Mouse (Mus musculus) left cerebral cortex, postnatal 4 days (tissue): Measurements from ENCODE around the gene Mvp. TPM values are rescaled to one million over a fixed set of nuclear protein-coding genes. Genes with fewer than 3 reads are reported as not detected.

Source experiments
- DNase-seq: peaks from one replicate; pipeline ENCODE4 v3.0.0-alpha.2; 2022
- intact Hi-C: fragments of 180-260 bp; cut with DNase I; formaldehyde crosslinking; loops from one replicate; pipeline ENCODE4 v1.15.1; 2025
- microRNA-seq: library from miRNA; unstranded; fragments of <30 nt; microRNA quantifications from one replicate; pipeline ENCODE4 v1.2.0, GENCODE M21; 2022
- total RNA-seq, 2 experiments: library from RNA; stranded (reverse); gene quantifications; 2 replicates each; pipeline ENCODE4 v1.2.3; 2021

Gene Mvp
- total RNA-seq, 2 experiments from 2014 or later: 5.4 to 6.0 TPM

GRCm38 (mm10) chr7:126951741-126952140 is 62.7 kb downstream of the Mvp start:
- DNase-seq: no peak
- intact Hi-C loops: no loop called here

DNA sequence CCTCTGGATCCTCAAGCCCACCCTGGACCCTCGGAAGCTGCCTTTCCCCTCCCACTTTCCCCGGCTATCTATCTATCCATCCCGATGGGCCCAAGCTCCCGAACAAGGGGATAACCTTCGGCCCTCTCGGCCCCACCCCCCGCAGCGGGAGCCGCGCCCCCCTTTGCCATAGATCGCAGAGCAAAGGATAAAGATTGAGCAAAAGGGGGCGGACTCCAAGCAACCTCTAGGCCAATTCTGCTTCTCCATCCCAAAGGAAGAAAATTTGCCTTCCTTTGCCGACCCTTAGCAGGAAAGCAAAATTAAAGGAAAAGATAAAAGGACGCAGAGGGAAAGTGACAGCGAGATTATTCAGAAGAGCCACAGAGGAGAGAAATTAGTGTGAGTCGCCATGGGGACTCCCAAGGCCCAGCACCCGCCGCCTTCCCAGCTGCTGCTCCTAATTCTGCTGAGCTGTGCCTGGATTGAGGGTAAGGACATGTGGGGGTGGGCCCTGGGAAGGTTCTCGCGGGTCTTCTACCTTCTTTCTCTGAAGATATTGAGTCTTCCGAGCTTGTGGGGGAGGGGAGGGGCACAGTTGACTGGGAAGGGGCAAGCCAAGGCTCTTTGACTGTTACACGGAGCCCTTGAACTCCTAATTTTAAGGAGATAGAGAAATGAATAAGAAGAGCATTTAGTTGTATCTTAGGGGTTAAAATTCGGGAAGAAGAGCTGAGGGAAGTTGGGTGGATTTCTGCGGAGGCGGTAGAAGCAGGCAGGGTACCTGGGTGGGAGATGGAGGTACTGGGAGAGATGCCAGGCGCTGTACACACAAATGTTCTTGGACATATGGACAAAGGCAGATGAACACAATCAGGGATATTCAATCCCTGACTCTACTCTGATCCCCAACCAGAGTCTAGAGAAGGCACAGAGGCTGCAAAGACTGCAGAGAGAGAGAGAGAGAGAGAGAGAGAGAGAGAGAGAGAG is 63.5 kb downstream of the Mvp start:
- peak; percentile 56 for DNase-seq
- intact Hi-C loops: no loop called here

- peak; percentile 86 for DNase-seq
- intact Hi-C loops: loop anchor here (10.0 kb wide), 1 partner anchor 155 kb away; no protein-coding TSS in a partner anchor
These were observed 64.4 kb downstream of the Mvp start, which contains the start of gene Sez6l2 for GRCm38 (mm10) chr7:126949793-126950646. Gene Sez6l2, plus strand, starts transcription at chr7:126950563.

- peak; percentile 71 for DNase-seq
- intact Hi-C loops: loop anchor here (10.0 kb wide), 1 partner anchor 155 kb away; no protein-coding TSS in a partner anchor
These were observed 65.0 kb downstream of the Mvp start, which contains the start of gene Asphd1 for GRCm38 (mm10) chr7:126949403-126949792. Gene Asphd1, minus strand, starts transcription at chr7:126949582.

GRCm38 (mm10) chr7:126948626-126949025 is 65.8 kb downstream of the Mvp start:
- DNase-seq: no peak
- intact Hi-C loops: loop anchor here (10.0 kb wide), 1 partner anchor 156 kb away; no protein-coding TSS in a partner anchor

- intact Hi-C loops: loop anchor here (10.0 kb wide), 1 partner anchor 158 kb away; no protein-coding TSS in a partner anchor
- DNase-seq: peak; percentile 71
These were observed 67.9 kb downstream of the Mvp start for GRCm38 (mm10) chr7:126946530-126946929.

GRCm38 (mm10) chr7:126941801-126942200 is 72.6 kb downstream of the Mvp start:
- intact Hi-C loops: loop anchor here (10.0 kb wide), 1 partner anchor 163 kb away; no protein-coding TSS in a partner anchor
- no peak for DNase-seq

DNA sequence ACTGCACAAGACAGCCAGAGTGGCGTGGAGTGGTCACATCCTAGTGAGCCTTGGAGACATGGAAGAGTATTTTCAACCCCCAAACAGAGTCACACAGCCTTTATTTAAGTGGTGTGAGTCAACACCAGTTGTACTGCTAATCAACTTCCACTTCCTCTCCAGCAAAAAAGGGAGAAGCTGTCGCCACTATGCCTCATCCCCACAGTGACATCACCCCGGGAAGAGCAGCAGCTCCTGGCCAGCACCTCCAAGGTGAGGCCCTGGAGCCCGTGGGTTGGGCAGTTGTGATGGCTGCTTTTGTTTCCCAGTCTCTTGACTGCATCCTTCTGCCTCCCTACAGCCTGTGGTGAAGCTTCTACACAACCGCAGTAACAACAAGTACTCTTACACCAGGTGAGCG is 73.2 kb downstream of the Mvp start:
- DNase-seq: no peak
- intact Hi-C loops: loop anchor here (10.0 kb wide), 1 partner anchor 164 kb away; no protein-coding TSS in a partner anchor

Small RNAs within 50 kb of the gene (microRNA-seq; reads per million reads assigned to microRNA genes)
- not detected for gene Gm44343

Other genes starting within 250 kb of the Mvp start
- gene Gdpd3, start 248.3 kb downstream of the Mvp start, total RNA-seq: 1 to 10 TPM; 5.2 to 5.5 TPM
- gene Ypel3, start 237.7 kb downstream of the Mvp start, total RNA-seq: 100 to 1,000 TPM; 110 to 113 TPM
- gene Tbx6, start 233.1 kb downstream of the Mvp start, total RNA-seq: under 1 TPM; 0.40 to 0.58 TPM
- 10 to 100 TPM; 71.1 to 79.7 TPM for gene Ppp4c, start 222.1 kb downstream of the Mvp start, total RNA-seq
- gene Fam57b, start 217.0 kb downstream of the Mvp start, total RNA-seq: 100 to 1,000 TPM; 165 to 167 TPM
- not detected for gene 4930451I11Rik, start 183.0 kb downstream of the Mvp start, total RNA-seq
- gene Doc2a, start 167.2 kb downstream of the Mvp start, total RNA-seq: 10 to 100 TPM; 74.3 to 84.4 TPM
- 10 to 100 TPM; 31.5 to 41.2 TPM for gene Hirip3, start 152.6 kb downstream of the Mvp start, total RNA-seq
- 10 to 100 TPM; 61.7 to 65.2 TPM for gene Ino80e, start 152.2 kb downstream of the Mvp start, total RNA-seq
- gene Taok2, start 129.9 kb downstream of the Mvp start, total RNA-seq: 100 to 1,000 TPM; 158 to 165 TPM
- 10 to 100 TPM; 19.4 to 20.8 TPM for gene Tmem219, start 91.7 kb downstream of the Mvp start, total RNA-seq
- gene Kctd13, start 85.7 kb downstream of the Mvp start, total RNA-seq: 100 to 1,000 TPM; 151 to 167 TPM
- gene Asphd1, start 65.0 kb downstream of the Mvp start, total RNA-seq: 10 to 100 TPM; 26.5 to 31.9 TPM
- 100 to 1,000 TPM; 214 to 235 TPM for gene Sez6l2, start 64.1 kb downstream of the Mvp start, total RNA-seq
- 100 to 1,000 TPM in 1 of 2 experiments, 10 to 100 TPM in 1; 92.7 to 104 TPM for gene Cdipt, start 38.7 kb downstream of the Mvp start, total RNA-seq
- not detected for gene Cdiptos, start 38.5 kb downstream of the Mvp start, total RNA-seq
- gene Pagr1b, start 1.9 kb upstream of the Mvp start, total RNA-seq: 1 to 10 TPM in 1 of 2 experiments, not detected in 1; 1.6 TPM
- 10 to 100 TPM; 10.2 to 15.4 TPM for gene Pagr1a, start 2.7 kb upstream of the Mvp start, total RNA-seq
- 10 to 100 TPM; 36.7 to 48.6 TPM for gene Gm42742, start 6.5 kb upstream of the Mvp start, total RNA-seq
- gene Prrt2, start 6.6 kb upstream of the Mvp start, total RNA-seq: 100 to 1,000 TPM; 132 to 136 TPM
- 100 to 1,000 TPM; 322 to 334 TPM for gene Maz, start 12.4 kb upstream of the Mvp start, total RNA-seq
- gene Kif22, start 27.9 kb upstream of the Mvp start, total RNA-seq: 10 to 100 TPM; 10.4 to 12.5 TPM
- not detected for gene Zg16, start 72.7 kb upstream of the Mvp start, total RNA-seq
- under 1 TPM; 0.77 to 0.90 TPM for gene AI467606, start 76.7 kb upstream of the Mvp start, total RNA-seq
- gene Qprt, start 107.6 kb upstream of the Mvp start, total RNA-seq: under 1 TPM in 1 of 2 experiments, not detected in 1; 0.18 TPM
- under 1 TPM; 0.22 to 0.74 TPM for gene Spn, start 123.2 kb upstream of the Mvp start, total RNA-seq
- 10 to 100 TPM; 65.8 to 78.8 TPM for gene Cd2bp2, start 181.4 kb upstream of the Mvp start, total RNA-seq
- 10 to 100 TPM; 73.8 to 78.8 TPM for gene Tbc1d10b, start 193.8 kb upstream of the Mvp start, total RNA-seq
- gene Mylpf, start 194.3 kb upstream of the Mvp start, total RNA-seq: 1 to 10 TPM in 1 of 2 experiments, not detected in 1; 1.2 TPM
- gene Zfp553, start 218.4 kb upstream of the Mvp start, total RNA-seq: 10 to 100 TPM; 28.4 to 28.8 TPM
- gene Sept1, start 218.5 kb upstream of the Mvp start, total RNA-seq: 1 to 10 TPM; 7.9 to 8.8 TPM
- 10 to 100 TPM; 54.9 to 64.5 TPM for gene Zfp771, start 229.7 kb upstream of the Mvp start, total RNA-seq
- 10 to 100 TPM; 49.8 to 63.1 TPM for gene Dctpp1, start 246.1 kb upstream of the Mvp start, total RNA-seq